Mouse (Mus musculus) intestine, postnatal 0 days (tissue): ENCODE measurements at regions not wholly inside any gene's neighbourhood (a gene's known extent, or its start where the extent isn't known, plus 50 kb on each side); places are given as distances from the start of the nearest gene placed in this dataset.

ENCODE experiments used
- ATAC-seq: fragments of 200-750 bp; cut with Nextera tagmentation; 2 replicates; pipeline ENCODE4 v1.8.0; 2017; ENCODE audit warnings: mild to moderate bottlenecking, moderate TSS enrichment, moderate library complexity
- H3K27ac ChIP-seq: fragments of 300-500 bp; sonication (generic); 2 replicates; pipeline ENCODE4 v1.5.1; 2014; ENCODE audit warnings: mild to moderate bottlenecking, low read depth, low read length, moderate library complexity
- H3K27me3 ChIP-seq: fragments of 300-500 bp; sonication (generic); replicated peaks from 2 replicates; pipeline ENCODE4 v1.6.1; 2014; ENCODE audit warnings: low read length, mixed read lengths; ENCODE audit not compliant: control insufficient read depth, insufficient read depth
- H3K36me3 ChIP-seq: fragments of 300-500 bp; sonication (generic); 2 replicates; pipeline ENCODE4 v1.6.1; 2014; ENCODE audit warnings: mild to moderate bottlenecking, moderate library complexity; ENCODE audit not compliant: control insufficient read depth, insufficient read depth
- H3K4me1 ChIP-seq: fragments of 300-500 bp; sonication (generic); replicated peaks from 2 replicates; pipeline ENCODE4 v1.6.1; 2014; ENCODE audit warnings: antibody characterized with exemption, low read length, mixed read lengths; ENCODE audit not compliant: control insufficient read depth, insufficient read depth
- H3K4me2 ChIP-seq: fragments of 300-500 bp; sonication (generic); replicated peaks from 2 replicates; pipeline ENCODE4 v1.6.1; 2014; ENCODE audit warnings: low read depth, mild to moderate bottlenecking, moderate library complexity
- H3K4me3 ChIP-seq: fragments of 300-500 bp; sonication (generic); 2 replicates; pipeline ENCODE4 v1.5.1; 2014; ENCODE audit warnings: low read depth, low read length
- H3K9ac ChIP-seq: fragments of 300-500 bp; sonication (generic); 2 replicates; pipeline ENCODE4 v1.6.1; 2014; ENCODE audit warnings: mild to moderate bottlenecking, low read depth, low read length
- H3K9me3 ChIP-seq: fragments of 300-500 bp; sonication (generic); 2 replicates; pipeline ENCODE4 v1.6.1; 2016; ENCODE audit warnings: mixed run types; ENCODE audit not compliant: control insufficient read depth
- CTCF ChIP-seq: sonication (generic); IDR thresholded peaks from 2 replicates; pipeline ENCODE4 v1.5.1; 2016; ENCODE audit warnings: low read depth, mild to moderate bottlenecking, control low read depth, antibody characterized with exemption, moderate library complexity
- WGBS: fragments of 180-500 bp; shearing (Covaris S2); extraction: QIAGEN DNeasy Blood & Tissue Kit; methylation state at CpG from one replicate; pipeline ENCODE4 v1.1.7; 2014; 5-methylcytosine and 5-hydroxymethylcytosine counted together

- H3K27me3 ChIP-seq: no peaks in the 10 kb centered on the region
- no peaks in the 10 kb centered on the region for H3K9me3 ChIP-seq
- H3K36me3 ChIP-seq: no peaks in the 10 kb centered on the region
- no peak for ATAC-seq
- H3K27ac ChIP-seq: no peak overlapping the region
- no peaks in the 10 kb centered on the region for H3K4me1 ChIP-seq
- no peak overlapping the region for H3K4me3 ChIP-seq
- WGBS: 88% methylated on average over 5 of the region's 5 CpGs
- no peak overlapping the region for H3K4me2 ChIP-seq
- no peak overlapping the region for H3K9ac ChIP-seq
- TF ChIP-seq CTCF: no peak
Measured at GRCm38 (mm10) chr1:186494411-186494783, 211.4 kb downstream of the Tgfb2 start.

- WGBS: 87% methylated on average over 14 of the region's 14 CpGs
- H3K27me3 ChIP-seq: no peaks in the 10 kb centered on the region
- H3K9me3 ChIP-seq: no peaks in the 10 kb centered on the region
- no peak for ATAC-seq
- TF ChIP-seq CTCF: no peak
- no peak overlapping the region for H3K9ac ChIP-seq
- no peak overlapping the region for H3K4me2 ChIP-seq
- H3K36me3 ChIP-seq: no peaks in the 10 kb centered on the region
- no peaks in the 10 kb centered on the region for H3K4me1 ChIP-seq
- no peak overlapping the region for H3K27ac ChIP-seq
- H3K4me3 ChIP-seq: no peak overlapping the region
Measured at GRCm38 (mm10) chr1:186493664-186494410, 212.0 kb downstream of the Tgfb2 start.

GRCm38 (mm10) chr1:186482177-186482576, 223.6 kb downstream of the Tgfb2 start:
- H3K9me3 ChIP-seq: no peaks in the 10 kb centered on the region
- 60% methylated on average over 8 of the region's 8 CpGs for WGBS
- H3K36me3 ChIP-seq: no peaks in the 10 kb centered on the region
- no peak for TF ChIP-seq CTCF
- H3K27me3 ChIP-seq: no peaks in the 10 kb centered on the region
- no peak overlapping the region for H3K27ac ChIP-seq
- H3K4me2 ChIP-seq: no peak overlapping the region
- ATAC-seq: no peak
- H3K4me3 ChIP-seq: no peak overlapping the region
- H3K9ac ChIP-seq: no peak overlapping the region
- peaks cover 3% of the 10 kb centered on the region; the same call in 1 of the 2 replicates for H3K4me1 ChIP-seq

- Histone ChIP-seq H3K27me3 (no peaks in the 10 kb centered on the region), H3K4me2 (no peak overlapping the region), H3K4me3 (no peak overlapping the region), H3K9me3 (no peaks in the 10 kb centered on the region), H3K27ac (no peak overlapping the region), H3K36me3 (no peaks in the 10 kb centered on the region), H3K4me1 (peaks cover 3% of the 10 kb centered on the region; the same call in 1 of the 2 replicates), H3K9ac (no peak overlapping the region)
- no peak for ATAC-seq
- no peak for TF ChIP-seq CTCF
- WGBS: 37% methylated on average over 1 of the region's 1 CpGs
Measured at GRCm38 (mm10) chr1:186480019-186480418, 225.8 kb downstream of the Tgfb2 start.

GRCm38 (mm10) chr1:186478428-186479238, 227.2 kb downstream of the Tgfb2 start:
- H3K4me2 ChIP-seq: no peak overlapping the region
- no peaks in the 10 kb centered on the region for H3K36me3 ChIP-seq
- H3K4me1 ChIP-seq: peaks cover 3% of the 10 kb centered on the region; the same call in 1 of the 2 replicates
- H3K9me3 ChIP-seq: no peaks in the 10 kb centered on the region
- peak; percentile 87 for ATAC-seq
- H3K27me3 ChIP-seq: no peaks in the 10 kb centered on the region
- H3K9ac ChIP-seq: no peak overlapping the region
- H3K27ac ChIP-seq: no peak overlapping the region; the same call in 1 of the 2 replicates
- WGBS: 59% methylated on average over 8 of the region's 8 CpGs
- no peak for TF ChIP-seq CTCF
- H3K4me3 ChIP-seq: no peak overlapping the region

GRCm38 (mm10) chr1:186474844-186475243, 230.9 kb downstream of the Tgfb2 start:
- H3K4me2 ChIP-seq: no peak overlapping the region
- H3K27me3 ChIP-seq: no peaks in the 10 kb centered on the region
- H3K9me3 ChIP-seq: no peaks in the 10 kb centered on the region
- H3K4me3 ChIP-seq: no peak overlapping the region
- H3K4me1 ChIP-seq: peaks cover 3% of the 10 kb centered on the region; the same call in 1 of the 2 replicates
- no peak overlapping the region for H3K27ac ChIP-seq
- ATAC-seq: no peak
- no peak for TF ChIP-seq CTCF
- no peaks in the 10 kb centered on the region for H3K36me3 ChIP-seq
- H3K9ac ChIP-seq: no peak overlapping the region
- 53% methylated on average over 2 of the region's 2 CpGs for WGBS
